Mouse (Mus musculus): Measurements from ENCODE around the gene Hist1h1a. TPM values are rescaled to one million over a fixed set of nuclear protein-coding genes. Genes with fewer than 3 reads are reported as not detected.
"Not testable (repeated sequence)": the region's sequence is repeated elsewhere in the genome, so short reads cannot be mapped to it uniquely, and the experiment has no call there.

Gene Hist1h1a
- polyA plus RNA-seq, 1 experiment from 2014 or later: 4.3 TPM

- H3K9ac ChIP-seq: peak within 1 kb of the TSS; percentile 73
- peak within 1 kb of the TSS; percentile 69 for H3K4me2 ChIP-seq (replicated peaks)
- no peaks in the 10 kb centered on the region for H3K9me3 ChIP-seq
- peak within 1 kb of the TSS; percentile 49 for H3K4me3 ChIP-seq
- H3K36me3 ChIP-seq: no peaks in the 10 kb centered on the region
- H3K27me3 ChIP-seq: no peaks in the 10 kb centered on the region
- peaks cover 30% of the 10 kb centered on the region for H3K4me1 ChIP-seq
- H3K27ac ChIP-seq: peak within 1 kb of the TSS; percentile 99
- ATAC-seq (ENCODE audit: low FRiP score, low read depth): peak; percentile 74
- WGBS: under 1% methylated on average over 28 of the region's 28 CpGs
Observed at GRCm38 (mm10) chr13:23745381-23746161, 17.9 kb upstream of the Hist1h1a start, which contains the start of gene Hist1h3c. Gene Hist1h3c (minus strand): TSS chr13:23745602.

GRCm38 (mm10) chr13:23746201-23747080 lies 17.0 kb upstream of the Hist1h1a start, which contains the start of gene Hist1h2bb:
Gene Hist1h2bb (plus strand): TSS chr13:23746734.
- peak; percentile 93 for ATAC-seq (ENCODE audit: low FRiP score, low read depth)
- H3K36me3 ChIP-seq, H3K27me3 ChIP-seq, H3K9me3 ChIP-seq: not testable (repeated sequence)
- H3K4me3 ChIP-seq: peak within 1 kb of the TSS; percentile 49
- H3K4me1 ChIP-seq: peaks cover 25% of the 10 kb centered on the region
- peak within 1 kb of the TSS; percentile 99 for H3K27ac ChIP-seq
- peak within 1 kb of the TSS; percentile 73 for H3K9ac ChIP-seq
- under 1% methylated on average over 44 of the region's 58 CpGs for WGBS
- peak within 1 kb of the TSS; percentile 69 for H3K4me2 ChIP-seq (replicated peaks)

DNA sequence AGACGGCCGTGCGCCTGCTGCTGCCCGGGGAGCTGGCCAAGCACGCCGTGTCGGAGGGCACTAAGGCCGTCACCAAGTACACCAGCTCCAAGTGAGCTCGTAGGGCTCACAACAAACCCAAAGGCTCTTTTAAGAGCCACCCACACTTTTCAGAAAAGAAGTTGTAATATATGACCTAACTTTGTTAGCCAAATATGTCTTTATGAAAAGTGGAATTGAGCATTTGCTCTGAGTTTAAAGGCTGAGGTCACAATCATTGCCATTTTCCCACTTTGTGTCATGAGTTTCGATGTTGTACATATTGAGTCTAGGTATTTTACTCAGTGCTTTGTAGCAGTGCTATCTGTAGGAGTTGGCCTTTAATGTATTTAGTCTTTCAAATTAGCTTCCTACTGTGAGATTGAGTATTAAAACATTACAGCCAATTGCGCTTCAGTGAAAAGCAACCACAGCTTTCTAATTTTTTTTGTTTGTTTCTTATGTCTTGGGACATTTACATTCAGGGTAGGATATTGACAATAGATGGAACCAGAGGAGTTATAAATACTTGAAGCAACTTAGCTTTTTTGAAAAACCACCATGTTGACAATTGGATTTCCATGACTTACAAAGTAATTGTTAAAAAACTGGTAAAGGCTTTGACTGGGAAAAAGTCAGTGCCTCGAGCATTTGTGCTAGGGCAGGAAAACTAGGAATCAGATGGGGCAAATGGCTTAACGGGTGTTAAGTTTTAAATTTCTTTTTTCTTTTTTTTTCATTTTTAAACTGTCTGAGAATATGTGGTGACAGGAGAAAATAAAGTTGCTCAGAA lies 16.2 kb upstream of the Hist1h1a start:
- Histone ChIP-seq H3K4me3 (peak overlapping the region; percentile 49), H3K9ac (peak overlapping the region; percentile 68), H3K4me1 (peaks cover 25% of the 10 kb centered on the region), H3K27ac (peak overlapping the region; percentile 99), H3K36me3 (no peaks in the 10 kb centered on the region), H3K4me2 (replicated peaks) (peak overlapping the region; percentile 69), H3K27me3 (no peaks in the 10 kb centered on the region), H3K9me3 (no peaks in the 10 kb centered on the region)
- 3% methylated on average over 13 of the region's 13 CpGs for WGBS
- ATAC-seq (ENCODE audit: low FRiP score, low read depth): no peak

GRCm38 (mm10) chr13:23747892-23748288 lies 15.6 kb upstream of the Hist1h1a start:
- H3K27me3 ChIP-seq: no peaks in the 10 kb centered on the region
- H3K9me3 ChIP-seq: no peaks in the 10 kb centered on the region
- H3K4me2 ChIP-seq (replicated peaks): peak overlapping the region; percentile 69
- no peak for ATAC-seq (ENCODE audit: low FRiP score, low read depth)
- WGBS: 9% methylated on average over 4 of the region's 4 CpGs
- H3K4me3 ChIP-seq: peak overlapping the region; percentile 49; the same call in 1 of the 2 replicates
- H3K36me3 ChIP-seq: no peaks in the 10 kb centered on the region
- H3K27ac ChIP-seq: peak overlapping the region; percentile 99
- peaks cover 29% of the 10 kb centered on the region for H3K4me1 ChIP-seq
- H3K9ac ChIP-seq: peak overlapping the region; percentile 68

GRCm38 (mm10) chr13:23749563-23750121 lies 13.8 kb upstream of the Hist1h1a start:
- Histone ChIP-seq H3K4me3 (no peak overlapping the region), H3K9me3 (no peaks in the 10 kb centered on the region), H3K36me3 (no peaks in the 10 kb centered on the region), H3K4me2 (replicated peaks) (no peak overlapping the region), H3K27ac (peak overlapping the region; percentile 84), H3K9ac (no peak overlapping the region), H3K4me1 (peaks cover 30% of the 10 kb centered on the region), H3K27me3 (no peaks in the 10 kb centered on the region)
- 93% methylated on average over 5 of the region's 5 CpGs for WGBS
- no peak for ATAC-seq (ENCODE audit: low FRiP score, low read depth)

- Histone ChIP-seq H3K4me1 (peaks cover 29% of the 10 kb centered on the region), H3K4me2 (replicated peaks) (peak within 1 kb of the TSS; percentile 65), H3K27ac (peak within 1 kb of the TSS; percentile 96), H3K9ac (peak within 1 kb of the TSS; percentile 69), H3K4me3 (peak within 1 kb of the TSS; percentile 48)
- peak; percentile 54 for ATAC-seq (ENCODE audit: low FRiP score, low read depth)
- not testable (repeated sequence) for H3K9me3 ChIP-seq, H3K27me3 ChIP-seq, H3K36me3 ChIP-seq
- WGBS: under 1% methylated on average over 32 of the region's 47 CpGs
Observed at GRCm38 (mm10) chr13:23750839-23751477, 12.5 kb upstream of the Hist1h1a start, which contains the start of gene Hist1h2ab. Gene Hist1h2ab (plus strand): TSS chr13:23751126.

- Histone ChIP-seq H3K4me2 (replicated peaks) (peak overlapping the region; percentile 65), H3K9ac (peak overlapping the region; percentile 69), H3K9me3 (no peaks in the 10 kb centered on the region), H3K36me3 (no peaks in the 10 kb centered on the region), H3K4me1 (peaks cover 29% of the 10 kb centered on the region), H3K4me3 (peak overlapping the region; percentile 48), H3K27ac (peak overlapping the region; percentile 96), H3K27me3 (no peaks in the 10 kb centered on the region)
- ATAC-seq (ENCODE audit: low FRiP score, low read depth): no peak
- WGBS: under 1% methylated on average over 11 of the region's 11 CpGs
Observed at GRCm38 (mm10) chr13:23751478-23751956, 11.9 kb upstream of the Hist1h1a start.

GRCm38 (mm10) chr13:23752067-23752741 lies 11.3 kb upstream of the Hist1h1a start, which contains the start of gene Hist1h3b:
Gene Hist1h3b (plus strand): TSS chr13:23752267.
- peak within 1 kb of the TSS; percentile 96 for H3K27ac ChIP-seq
- H3K36me3 ChIP-seq, H3K9me3 ChIP-seq, H3K27me3 ChIP-seq: not testable (repeated sequence)
- WGBS: 0% methylated on average over 21 of the region's 47 CpGs
- H3K4me3 ChIP-seq: peak within 1 kb of the TSS; percentile 48
- H3K9ac ChIP-seq: peak within 1 kb of the TSS; percentile 69
- H3K4me2 ChIP-seq (replicated peaks): peak within 1 kb of the TSS; percentile 65
- peak; percentile 90 for ATAC-seq (ENCODE audit: low FRiP score, low read depth)
- peaks cover 27% of the 10 kb centered on the region for H3K4me1 ChIP-seq

GRCm38 (mm10) chr13:23752742-23753172 lies 10.7 kb upstream of the Hist1h1a start:
- H3K27me3 ChIP-seq: no peaks in the 10 kb centered on the region
- H3K36me3 ChIP-seq: no peaks in the 10 kb centered on the region
- H3K9ac ChIP-seq: peak overlapping the region; percentile 65
- H3K4me3 ChIP-seq: peak overlapping the region; percentile 42
- no peak for ATAC-seq (ENCODE audit: low FRiP score, low read depth)
- H3K4me2 ChIP-seq (replicated peaks): peak overlapping the region; percentile 65
- H3K27ac ChIP-seq: peak overlapping the region; percentile 76
- H3K9me3 ChIP-seq: no peaks in the 10 kb centered on the region
- WGBS: 4% methylated on average over 6 of the region's 6 CpGs
- H3K4me1 ChIP-seq: peaks cover 27% of the 10 kb centered on the region
